Mouse (Mus musculus) heart, postnatal 36 days (tissue): Measurements from ENCODE around the gene Uqcc2. TPM values are rescaled to one million over a fixed set of nuclear protein-coding genes. Genes with fewer than 3 reads are reported as not detected.
A peak's percentile ranks its signal among the peaks of the same experiment; 100 is the strongest.

ENCODE experiments used
- DNase-seq, 2 experiments: peaks; one replicate each; pipeline ENCODE4 v3.0.0; 2021 to 2022
- intact Hi-C: fragments of 180-260 bp; cut with DNase I; formaldehyde crosslinking; loops from one replicate; pipeline ENCODE4 v1.15.1; 2025
- total RNA-seq, 2 experiments: library from RNA; stranded (reverse); gene quantifications; 2 replicates each; pipeline ENCODE4 v1.2.3; 2021

Gene Uqcc2
- 100 to 1,000 TPM; 291 to 337 TPM for total RNA-seq

GRCm38 (mm10) chr17:27133551-27134141, at the start of gene Uqcc2:
Uqcc2 (minus strand) TSS chr17:27133916.
- intact Hi-C loops: loop anchor here (2.0 to 5.0 kb wide), 2 partner anchors 47 to 69 kb away; partner anchors contain the start of gene Lemd2

DNA sequence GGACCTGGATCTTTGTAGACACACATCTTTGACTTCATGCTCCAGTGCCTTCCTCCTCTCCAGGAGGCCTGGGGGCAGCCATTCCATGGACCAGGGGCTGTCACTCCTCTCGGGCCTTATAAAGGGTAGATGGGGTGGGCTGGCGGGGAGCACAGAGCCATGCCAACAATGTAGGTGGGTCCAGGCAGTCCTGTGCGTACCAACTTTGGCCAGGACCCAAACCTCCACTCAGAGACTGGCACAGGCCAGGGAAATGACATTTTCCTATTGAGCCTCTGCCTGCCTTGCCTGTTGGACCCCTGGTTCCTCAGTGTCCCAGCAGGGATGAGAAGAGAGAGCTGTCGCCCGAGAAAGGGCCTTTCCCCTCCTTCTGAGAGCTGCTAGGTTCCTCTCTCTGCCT, 48.7 kb upstream of the Uqcc2 start:
- intact Hi-C loops: no loop called here
- DNase-seq: no peak

More at GRCm38 (mm10) chr17:27133551-27134141, at the start of gene Uqcc2:
- peak; percentile 97 to 99 for DNase-seq

DNA sequence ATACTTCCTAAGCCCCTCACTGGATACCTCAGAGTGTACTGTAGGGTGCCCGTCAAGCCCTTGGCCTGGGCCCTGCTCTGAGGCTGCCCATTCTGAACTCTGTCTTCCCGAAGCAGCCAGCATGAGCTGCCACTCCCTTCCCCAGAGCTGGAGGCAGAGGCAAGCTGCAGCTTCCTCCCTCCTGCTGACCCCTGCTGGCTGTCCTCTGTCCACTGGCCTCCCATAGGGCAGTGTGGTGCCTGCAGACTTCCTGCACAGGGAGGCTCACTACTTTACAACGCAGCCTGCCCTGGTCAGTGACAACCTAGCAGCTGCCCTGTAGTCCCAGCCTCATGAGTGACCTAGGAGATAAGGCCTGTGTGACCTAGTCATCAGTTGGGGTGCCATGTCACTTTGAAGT, 48.0 kb upstream of the Uqcc2 start:
- peak; percentile 40 to 49 for DNase-seq
- intact Hi-C loops: loop anchor here (2.0 kb wide), 1 partner anchor 47 kb away; no protein-coding TSS in a partner anchor

- intact Hi-C loops: loop anchor here (2.0 kb wide), 1 partner anchor 45 kb away; no protein-coding TSS in a partner anchor
These were observed 46.1 kb upstream of the Uqcc2 start for GRCm38 (mm10) chr17:27179681-27180280.

DNA sequence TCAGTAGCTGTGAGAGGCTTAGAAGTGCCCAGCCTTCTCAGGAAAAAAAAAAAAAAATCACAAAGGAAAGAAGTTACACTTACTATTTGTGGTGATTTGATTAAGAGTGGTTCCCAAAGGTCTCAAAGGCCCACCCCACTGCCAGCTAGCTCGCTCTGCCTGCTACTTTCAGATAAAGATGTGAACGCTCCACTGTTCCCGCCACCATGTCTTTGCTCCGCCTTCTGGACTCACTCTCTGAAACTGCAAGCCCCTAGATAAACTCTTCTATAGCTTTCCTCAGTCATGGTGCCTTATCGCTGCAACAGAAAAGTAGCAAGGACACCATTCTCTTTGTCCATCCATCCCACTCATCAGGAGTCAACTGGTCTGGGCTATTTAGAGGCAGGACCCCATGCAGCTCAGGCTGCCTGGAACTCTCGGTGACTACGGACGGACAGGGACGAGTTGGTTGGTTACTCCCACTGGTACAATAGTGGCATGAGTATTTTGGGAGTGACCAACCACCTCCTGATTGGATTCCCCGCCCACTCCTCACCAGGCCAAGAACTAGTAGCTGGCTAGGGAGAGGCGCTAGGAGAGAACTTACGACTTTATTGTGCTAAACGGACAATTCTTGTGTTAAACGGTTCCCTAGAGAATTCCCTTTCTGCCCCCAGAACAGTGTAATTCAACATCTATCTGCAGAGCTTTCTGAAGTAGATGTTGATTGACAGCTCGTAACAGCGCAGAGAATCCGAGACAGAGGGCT, 44.9 kb upstream of the Uqcc2 start:
- no peak for DNase-seq
- intact Hi-C loops: no loop called here

More at GRCm38 (mm10) chr17:27179681-27180280, 46.1 kb upstream of the Uqcc2 start:
- DNase-seq: no peak

- DNase-seq: no peak
- intact Hi-C loops: no loop called here
These were observed 44.3 kb upstream of the Uqcc2 start for GRCm38 (mm10) chr17:27178019-27178418.

DNA sequence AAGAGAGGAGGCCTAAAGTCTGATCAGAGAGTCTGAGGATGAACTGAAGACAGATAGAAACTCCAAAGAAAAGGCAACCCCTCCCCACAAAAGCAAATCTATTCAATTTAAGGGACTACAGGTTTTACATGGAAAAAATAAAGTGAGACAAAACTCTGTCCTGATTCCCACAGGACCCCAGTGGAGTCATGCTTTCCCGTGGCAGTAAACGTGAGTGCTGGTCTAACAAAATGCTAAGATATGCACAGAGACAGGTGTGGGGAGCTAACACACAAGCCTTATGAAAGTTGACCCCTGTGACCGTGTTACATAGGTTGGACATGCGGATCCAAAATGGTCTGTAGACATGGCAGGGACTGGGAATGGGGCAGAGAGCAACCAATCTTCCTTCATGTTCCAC, 43.0 kb upstream of the Uqcc2 start:
- DNase-seq: no peak
- intact Hi-C loops: no loop called here

DNA sequence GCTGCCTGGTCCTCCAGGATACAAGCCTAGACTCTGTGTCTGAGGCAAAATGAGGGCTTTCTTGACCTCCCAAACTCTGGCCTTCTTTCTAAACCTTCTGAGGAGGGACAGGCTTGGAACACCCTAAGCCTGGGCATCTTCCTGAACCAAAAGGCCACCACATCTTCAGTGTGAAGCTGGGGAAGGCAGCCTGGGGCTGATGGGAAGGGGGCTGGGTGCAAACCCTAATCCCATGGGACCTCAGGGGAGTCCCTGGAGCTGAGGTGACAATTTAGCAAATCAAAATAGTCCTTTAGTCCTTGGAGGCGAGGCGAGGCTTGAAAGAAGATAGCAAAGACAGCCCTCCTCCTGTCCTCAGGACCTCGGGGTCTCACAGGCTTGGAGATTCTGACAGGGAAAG, 42.6 kb upstream of the Uqcc2 start:
- intact Hi-C loops: no loop called here
- no peak for DNase-seq

DNA sequence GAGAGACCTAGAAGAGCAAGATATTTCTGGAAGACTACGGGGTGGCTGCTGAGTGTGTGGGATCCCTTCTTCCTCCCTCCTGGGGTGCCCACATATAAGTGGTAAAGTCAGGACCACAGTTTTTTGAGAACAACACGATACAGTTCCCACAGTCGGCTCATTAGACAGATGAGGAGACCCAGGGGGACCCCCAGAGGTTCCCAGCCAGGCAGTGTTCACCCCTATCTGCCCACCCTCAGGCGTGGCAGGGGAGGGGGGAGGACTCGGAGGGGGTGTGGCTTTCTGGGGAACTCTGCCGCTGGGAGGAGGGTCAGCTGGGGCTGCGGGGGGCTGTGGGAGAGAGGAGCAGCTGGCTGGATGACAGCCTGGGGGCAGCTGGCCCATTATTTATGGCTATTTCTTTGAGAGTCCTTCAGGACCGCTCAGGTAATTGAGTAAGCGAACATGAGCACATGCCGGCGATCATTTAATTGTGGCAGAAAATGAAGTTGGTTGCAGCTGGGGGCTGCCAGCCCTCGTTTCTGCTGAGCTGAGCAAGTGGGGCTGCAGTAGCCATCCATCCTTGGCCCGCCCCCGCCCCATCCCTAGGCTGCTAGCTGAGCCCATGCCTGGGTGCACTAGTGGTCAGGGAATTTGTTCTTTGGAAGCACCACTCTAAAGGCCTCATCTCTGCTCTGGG, 41.6 kb upstream of the Uqcc2 start:
- intact Hi-C loops: no loop called here
- no peak for DNase-seq

- no peak for DNase-seq
- intact Hi-C loops: no loop called here
These were observed 40.0 kb upstream of the Uqcc2 start for GRCm38 (mm10) chr17:27173715-27174114.

- DNase-seq: no peak
- intact Hi-C loops: no loop called here
These were observed 38.7 kb upstream of the Uqcc2 start for GRCm38 (mm10) chr17:27172459-27172858.

DNA sequence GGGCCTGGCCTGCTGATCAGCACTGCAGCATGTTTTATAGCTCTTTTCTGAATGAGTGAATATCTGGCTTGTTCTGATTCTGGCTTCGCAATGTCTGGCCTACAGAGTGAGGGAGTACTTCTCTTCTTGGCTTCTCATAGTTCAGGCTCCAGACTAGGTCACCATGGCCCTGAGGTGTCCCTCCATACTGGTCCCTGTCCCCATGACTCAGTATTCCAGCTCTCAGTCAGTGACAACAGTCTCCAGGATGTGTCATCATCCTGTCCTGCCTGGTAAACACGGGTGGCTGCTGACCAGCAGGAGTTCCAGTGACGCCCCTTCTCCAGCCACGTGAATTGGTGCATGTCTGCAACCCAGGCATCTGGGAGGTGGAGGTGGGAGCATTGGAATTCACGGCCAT, 37.4 kb upstream of the Uqcc2 start:
- intact Hi-C loops: no loop called here
- no peak for DNase-seq

DNA sequence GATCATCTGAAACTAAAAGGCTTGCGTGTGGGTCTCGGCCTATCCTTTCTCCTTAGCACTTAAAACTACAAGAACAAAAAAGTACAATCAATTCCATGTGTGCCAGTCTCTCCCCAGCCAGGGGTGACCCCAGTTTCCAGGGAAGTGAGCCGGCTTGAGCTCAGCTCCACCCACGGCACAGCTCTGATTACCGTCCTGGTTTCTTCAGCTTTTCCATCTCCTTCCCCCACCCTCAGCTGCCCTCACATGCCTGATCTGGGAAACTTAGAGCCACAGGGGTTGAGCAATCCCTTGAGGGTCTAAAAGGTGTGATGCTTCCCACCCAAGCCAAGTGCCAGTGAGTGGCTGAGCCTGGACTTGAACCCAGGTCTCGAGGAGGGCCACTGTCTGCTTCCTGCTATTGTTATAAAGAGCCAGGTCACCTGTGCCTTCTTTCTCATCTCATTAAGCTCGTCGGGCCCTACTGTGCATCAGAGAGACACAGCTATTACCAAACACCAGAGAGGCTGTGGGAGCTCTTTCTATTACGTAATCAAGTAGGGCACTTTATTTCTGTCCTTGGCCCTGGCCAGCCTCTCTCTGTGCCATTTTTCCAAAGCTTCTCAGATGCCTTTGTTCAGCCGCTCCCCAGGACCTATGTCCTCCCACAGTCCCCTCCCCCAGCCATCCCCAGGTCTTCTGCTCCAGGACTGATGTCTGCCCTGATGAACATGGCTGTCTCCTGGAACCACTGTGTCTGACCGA, 36.4 kb upstream of the Uqcc2 start:
- no peak for DNase-seq
- intact Hi-C loops: no loop called here

GRCm38 (mm10) chr17:27168569-27168968, 34.9 kb upstream of the Uqcc2 start:
- intact Hi-C loops: no loop called here
- no peak for DNase-seq

DNA sequence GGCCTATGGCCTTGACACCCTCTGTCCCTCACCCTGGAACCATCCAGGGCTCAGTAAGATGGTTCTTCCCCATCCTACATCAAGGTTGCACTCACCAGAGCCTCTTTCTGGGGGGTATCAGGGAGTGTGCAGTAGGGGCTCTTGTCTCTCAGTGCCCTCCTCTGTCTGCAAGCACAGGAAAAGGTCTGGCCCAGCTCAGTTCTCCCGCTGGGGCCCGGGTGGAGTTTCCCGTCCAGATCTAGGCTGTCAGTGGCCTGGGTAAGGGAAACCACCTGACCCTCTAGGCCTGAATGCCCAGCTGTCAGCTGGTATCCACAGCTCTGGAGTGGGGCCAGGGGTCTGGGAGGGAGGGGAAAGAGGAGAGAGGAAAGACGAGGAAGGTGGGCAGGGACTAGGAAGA, 33.8 kb upstream of the Uqcc2 start, which contains the start of gene Ip6k3:
Ip6k3 (minus strand) TSS at position 251 of the 400 bp plus-strand sequence.
- peak in 1 of 2 experiments; percentile 33 for DNase-seq
- intact Hi-C loops: no loop called here

DNA sequence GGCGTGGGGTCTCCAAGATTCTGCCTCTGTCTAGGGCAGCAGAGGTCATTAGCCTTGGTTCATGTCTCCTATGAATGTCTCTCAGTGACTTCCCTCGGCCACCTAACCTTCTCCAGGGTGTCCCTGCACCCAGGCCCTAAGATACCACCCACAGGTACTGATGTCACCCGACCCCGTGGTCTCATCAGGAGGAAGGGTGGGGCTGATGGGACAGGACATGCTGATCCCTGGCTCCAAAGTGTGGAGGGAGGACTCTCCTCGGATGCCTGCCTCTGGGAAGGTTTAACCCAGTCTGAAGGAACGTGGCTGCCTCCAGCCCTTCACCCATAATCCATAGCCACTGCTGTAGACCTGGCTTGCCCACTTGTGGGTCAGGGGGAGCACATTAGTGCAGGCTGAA, 33.2 kb upstream of the Uqcc2 start:
- DNase-seq: no peak
- intact Hi-C loops: no loop called here

- DNase-seq: no peak
- intact Hi-C loops: no loop called here
These were observed 31.5 kb upstream of the Uqcc2 start for GRCm38 (mm10) chr17:27165054-27165773.

- intact Hi-C loops: no loop called here
- DNase-seq: peak; percentile 66 to 67
These were observed 27.2 kb upstream of the Uqcc2 start for GRCm38 (mm10) chr17:27160905-27161304.

DNA sequence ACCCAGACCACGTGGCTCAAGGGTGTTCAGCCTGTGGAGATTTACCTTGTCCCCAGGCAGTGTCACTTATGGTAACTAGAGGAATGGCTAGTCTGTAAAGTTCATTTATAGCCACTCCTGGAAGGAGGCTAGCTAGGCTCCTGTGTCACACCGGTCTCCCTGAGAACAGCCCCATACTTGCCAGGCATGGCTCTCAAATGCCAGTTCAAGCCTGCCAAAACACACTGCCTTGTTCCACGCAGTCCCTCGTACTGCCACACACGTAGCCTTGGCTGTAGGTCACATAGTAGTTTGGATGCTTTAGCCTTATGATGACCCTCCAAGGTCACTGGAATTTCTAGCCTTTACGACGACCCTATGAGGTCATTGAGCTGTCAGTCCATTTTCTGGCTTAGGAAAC, 25.5 kb upstream of the Uqcc2 start:
- DNase-seq: no peak
- intact Hi-C loops: no loop called here

- intact Hi-C loops: no loop called here
- no peak for DNase-seq
These were observed 24.7 kb upstream of the Uqcc2 start for GRCm38 (mm10) chr17:27158439-27158838.
